Mouse (Mus musculus): ENCODE results near the gene Cldn10. TPM values are rescaled to one million over a fixed set of nuclear protein-coding genes. Genes with fewer than 3 reads are reported as not detected.

The Cldn10 gene
- total RNA-seq, 2 experiments from 2014 or later: 0.57 to 0.64 TPM

GRCm38 (mm10) chr14:118829331-118830095 lies 41.8 kb downstream of the Cldn10 start:
- no peak for DNase-seq

DNA sequence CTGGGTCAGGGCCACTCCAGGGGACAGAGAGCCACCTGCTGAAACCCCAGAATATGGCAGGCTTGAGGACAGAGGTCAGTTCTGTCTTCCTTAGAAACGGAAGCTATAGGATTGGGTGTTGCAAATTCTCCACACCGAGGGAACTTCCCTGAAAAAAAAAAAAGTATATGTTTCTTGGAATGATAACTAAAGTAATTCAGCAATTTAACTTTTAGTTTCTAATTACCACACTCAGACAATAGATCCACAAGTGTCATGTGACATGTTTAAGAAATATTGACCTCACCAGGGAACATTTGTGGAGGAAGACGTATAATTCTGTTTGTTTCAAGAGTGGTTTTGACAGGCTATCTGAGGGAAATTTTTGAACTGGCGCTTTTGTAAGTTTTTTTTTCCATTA lies 43.9 kb downstream of the Cldn10 start:
- no peak for DNase-seq

DNA sequence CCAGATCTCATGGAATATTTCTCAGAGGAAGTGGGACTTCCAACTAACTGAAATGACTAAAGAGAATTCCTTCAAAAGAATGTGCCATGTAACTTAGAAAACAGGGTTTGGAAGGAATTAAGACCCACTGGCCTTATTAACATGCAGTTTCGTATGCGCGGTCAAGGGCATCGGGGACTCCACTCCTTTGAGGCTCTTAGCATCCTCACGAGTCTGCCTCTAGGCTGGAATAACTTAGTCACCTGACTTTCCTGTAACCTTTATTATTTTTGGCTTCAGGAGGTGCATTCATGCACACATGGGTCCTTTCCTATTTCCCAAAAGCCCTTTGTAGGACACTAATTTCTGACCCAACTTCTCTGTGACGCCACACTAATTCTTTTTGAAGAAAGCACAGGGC lies 45.5 kb downstream of the Cldn10 start:
- DNase-seq: no peak

- no peak for DNase-seq
Measured at GRCm38 (mm10) chr14:118834313-118834712, 46.6 kb downstream of the Cldn10 start.

DNA sequence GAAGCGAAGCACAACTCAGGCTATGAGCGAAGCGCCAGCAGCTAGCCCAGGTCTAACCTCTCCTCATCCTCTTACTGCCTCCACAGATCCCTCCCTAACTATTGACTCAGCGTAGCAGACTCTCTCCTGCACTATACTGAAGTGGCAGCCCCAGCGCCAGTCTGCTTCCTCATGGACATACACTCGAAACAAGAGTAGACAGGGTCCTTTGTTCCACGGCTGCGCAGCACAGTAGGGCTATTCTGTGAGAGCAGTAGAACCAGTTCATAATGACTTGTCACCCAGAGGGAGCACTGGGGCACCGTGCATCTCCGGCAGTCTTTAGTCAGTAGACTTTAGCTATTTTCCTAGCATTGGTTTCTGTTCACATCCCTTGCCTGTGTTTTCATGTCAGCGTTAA lies 48.4 kb downstream of the Cldn10 start:
- no peak for DNase-seq

- DNase-seq: no peak
Measured at GRCm38 (mm10) chr14:118836754-118837153, 49.0 kb downstream of the Cldn10 start.

DNA sequence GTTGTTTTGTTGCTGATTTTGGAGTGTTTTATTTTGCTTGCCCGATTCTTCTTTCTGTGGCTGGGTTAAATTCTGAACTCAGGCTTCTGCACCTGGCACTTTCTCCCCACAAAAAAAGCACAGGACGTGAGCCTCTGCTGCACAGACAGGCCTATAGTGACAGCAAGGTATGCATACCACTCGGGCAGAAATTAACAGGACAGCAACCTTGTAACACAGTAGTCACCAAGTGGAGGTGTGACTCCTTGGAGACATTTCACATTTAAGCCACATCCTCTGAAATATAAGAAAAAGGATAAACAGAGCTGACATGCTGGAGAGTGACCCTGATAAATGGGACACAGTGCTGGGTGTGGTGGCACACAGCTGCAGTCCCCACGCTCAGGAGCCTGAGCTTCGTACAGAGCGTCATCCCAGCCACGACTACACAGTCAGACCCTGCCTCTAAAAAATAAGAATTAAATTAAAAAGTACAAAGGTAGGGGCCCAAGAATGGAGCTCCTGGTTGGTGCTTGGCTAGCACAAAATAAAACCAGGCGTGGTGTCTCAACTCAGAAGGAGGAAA lies 50.9 kb downstream of the Cldn10 start:
- no peak for DNase-seq

- no peak for DNase-seq
Measured at GRCm38 (mm10) chr14:118839416-118839815, 51.7 kb downstream of the Cldn10 start.

DNA sequence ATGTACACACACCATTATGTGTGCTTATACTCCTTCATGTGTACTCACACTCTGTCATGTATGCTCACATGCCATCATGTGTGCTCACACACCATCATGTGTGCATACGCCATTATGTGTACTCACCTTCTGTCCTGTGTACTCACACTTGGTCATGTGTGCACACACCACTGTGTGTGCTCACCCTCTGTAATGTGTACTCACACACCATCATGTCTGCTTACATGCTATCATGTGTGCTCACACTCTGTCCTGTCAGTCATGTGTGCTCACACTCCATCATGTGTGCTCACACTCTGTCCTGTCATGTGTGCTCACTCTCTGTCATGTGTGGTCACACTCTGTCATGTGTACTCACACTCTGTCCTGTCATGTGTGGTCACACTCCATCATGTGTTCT lies 52.3 kb downstream of the Cldn10 start:
- no peak for DNase-seq

DNA sequence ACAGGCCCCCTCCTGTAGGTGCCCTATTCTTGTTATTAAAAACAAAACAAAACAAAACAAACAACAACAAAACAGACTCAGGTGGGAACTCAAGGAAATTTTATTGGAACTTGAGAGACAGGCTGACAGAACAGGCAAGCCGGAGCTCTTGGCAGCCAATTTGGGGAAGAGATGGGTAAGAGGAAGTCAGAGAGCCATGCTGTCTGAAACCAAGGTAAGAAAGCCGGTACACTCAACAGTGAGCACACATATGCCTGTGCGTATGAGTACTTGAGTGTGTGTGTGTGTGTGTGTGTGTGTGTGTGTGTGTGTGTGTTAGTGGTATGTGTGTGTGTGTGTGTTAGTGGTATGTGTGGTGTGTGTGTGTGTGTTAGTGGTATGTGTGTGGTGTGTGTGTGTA lies 54.6 kb downstream of the Cldn10 start:
- no peak for DNase-seq

DNA sequence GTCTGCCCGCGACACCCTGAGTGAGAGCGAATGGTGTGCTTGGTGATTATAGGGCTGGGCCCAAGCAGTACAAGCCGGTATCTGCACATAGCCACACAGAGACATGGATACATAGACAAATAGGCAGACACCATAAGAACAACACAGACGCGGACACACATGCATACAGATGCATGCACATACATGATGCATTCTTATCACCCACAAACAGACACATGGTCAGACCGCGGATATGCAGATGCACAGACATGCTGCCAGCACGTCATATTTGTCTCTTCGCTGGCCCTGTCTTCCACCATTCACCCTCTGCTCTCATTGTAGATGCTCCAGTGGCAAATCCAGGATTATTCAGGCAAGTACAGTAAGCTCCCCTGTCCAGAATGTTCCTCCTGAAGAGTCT lies 59.1 kb downstream of the Cldn10 start:
- no peak for DNase-seq

DNA sequence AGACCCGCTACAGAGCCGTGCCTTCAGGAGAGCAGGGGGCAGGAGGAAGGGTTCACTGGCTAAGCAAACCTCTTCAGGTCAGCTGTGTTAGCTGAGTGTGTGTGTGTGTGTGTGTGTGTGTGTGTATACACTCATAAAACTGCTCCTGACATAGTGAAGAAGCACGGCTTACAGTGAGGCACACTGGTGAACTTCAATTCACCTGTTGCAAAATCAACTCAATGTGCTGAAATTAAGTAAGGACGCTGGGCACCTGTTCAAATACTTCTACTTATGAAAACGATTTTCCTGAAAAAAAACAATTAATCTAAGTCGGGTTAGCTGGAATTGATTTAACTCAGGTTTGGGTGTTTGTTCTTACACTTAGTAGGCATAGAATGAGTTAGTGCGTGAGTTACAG lies 60.5 kb downstream of the Cldn10 start:
- DNase-seq: no peak

- DNase-seq: no peak
Measured at GRCm38 (mm10) chr14:118850011-118850695, 62.4 kb downstream of the Cldn10 start.

DNA sequence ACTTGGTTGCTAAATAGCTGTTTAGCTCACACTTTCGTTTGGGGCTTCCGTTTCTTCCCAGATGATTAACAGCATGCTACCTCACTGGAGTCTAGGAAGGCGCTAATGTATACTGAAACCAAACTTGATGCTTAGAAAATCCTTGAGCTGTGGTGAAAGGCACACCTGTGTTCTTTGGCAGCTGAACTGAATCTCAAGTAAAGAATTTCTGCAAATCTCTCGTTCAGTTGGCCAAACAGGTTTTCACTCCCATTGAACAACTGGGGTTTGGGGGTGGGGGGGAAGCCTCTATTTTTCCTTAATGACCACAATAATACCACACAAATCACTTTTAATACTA lies 63.0 kb downstream of the Cldn10 start:
- no peak for DNase-seq

DNA sequence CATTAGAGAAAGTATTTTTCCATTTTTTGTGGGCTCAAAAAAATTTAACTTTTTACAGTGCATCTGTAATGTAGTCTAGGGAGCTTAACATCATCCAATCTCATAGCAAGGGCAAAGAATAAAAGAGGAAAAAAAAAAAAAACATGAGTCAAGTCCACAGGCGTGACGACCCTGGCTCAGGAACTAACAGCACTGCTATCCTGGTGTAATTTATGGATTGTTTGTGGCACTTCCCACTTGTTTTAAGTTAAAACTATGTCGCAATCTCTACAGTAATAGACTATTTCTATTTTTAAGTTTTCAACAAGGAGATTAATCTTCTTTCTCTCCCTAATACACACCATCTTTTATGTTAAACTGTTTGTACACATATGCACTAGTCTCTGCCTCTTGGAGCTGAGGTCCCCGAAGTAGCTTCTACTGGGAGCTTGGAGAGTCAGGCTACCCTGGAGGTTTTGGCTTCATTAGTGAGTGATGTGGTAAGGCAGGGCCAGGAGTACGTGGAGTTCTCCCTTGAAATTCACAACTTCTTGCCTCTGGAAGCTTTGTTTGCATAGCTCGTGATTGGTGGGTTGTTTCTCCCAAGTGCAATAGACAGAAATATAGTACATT lies 63.9 kb downstream of the Cldn10 start:
- DNase-seq: no peak

- peak; percentile 63 for DNase-seq
Measured at GRCm38 (mm10) chr14:118854371-118855114, 66.8 kb downstream of the Cldn10 start.

DNA sequence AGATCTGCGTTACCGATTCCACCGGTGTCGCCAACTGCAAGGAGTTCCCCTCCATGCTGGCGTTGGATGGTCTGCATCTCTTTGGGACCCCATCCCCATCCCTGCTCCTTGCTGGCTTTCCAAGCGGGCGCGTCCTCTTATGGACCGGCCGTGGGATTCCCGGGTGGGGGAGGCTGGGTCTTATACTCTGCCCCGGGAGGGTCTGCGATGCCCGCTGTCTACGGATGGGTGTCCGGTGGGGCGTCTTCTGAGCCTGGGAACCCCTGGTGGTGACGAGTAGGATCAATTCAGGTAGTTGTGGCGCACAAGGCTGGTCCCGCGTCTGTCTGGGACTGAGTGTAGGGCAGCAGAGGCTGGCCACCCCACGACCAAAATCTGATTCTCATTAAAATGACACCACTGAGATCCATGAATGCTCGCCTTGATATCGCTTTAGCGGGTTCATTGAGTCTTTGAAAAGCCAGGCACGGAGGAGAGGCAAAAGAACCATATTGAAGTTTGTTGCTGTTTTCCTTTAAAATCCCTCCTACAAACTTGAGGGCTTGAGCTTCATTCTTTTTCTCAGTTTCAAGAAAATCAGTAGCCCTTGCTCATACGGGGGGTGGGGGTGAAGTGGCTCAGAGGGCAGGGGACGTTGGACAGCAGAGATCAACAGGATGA lies 67.6 kb downstream of the Cldn10 start:
- peak; percentile 10 for DNase-seq

DNA sequence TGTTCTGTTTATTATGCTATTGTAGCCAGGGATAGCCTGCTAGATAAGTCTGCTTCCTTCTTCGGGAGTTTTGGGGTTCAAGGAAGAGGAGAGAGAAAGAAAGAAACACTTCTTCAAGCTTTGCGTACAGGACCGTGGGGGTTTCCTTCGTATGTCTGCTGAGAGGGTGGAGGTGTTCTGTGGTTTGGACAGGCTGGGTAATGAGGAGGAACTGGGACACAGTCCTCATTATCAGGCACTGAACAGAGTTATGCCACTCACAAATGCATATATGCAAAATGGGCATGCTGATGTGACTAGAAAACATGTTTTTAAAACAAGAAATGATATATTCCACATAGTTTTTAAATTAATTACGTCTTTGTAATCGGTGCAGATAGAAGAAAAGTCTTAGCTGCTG lies 68.9 kb downstream of the Cldn10 start:
- DNase-seq: no peak

- no peak for DNase-seq
Measured at GRCm38 (mm10) chr14:118858318-118858717, 70.6 kb downstream of the Cldn10 start.

- no peak for DNase-seq
Measured at GRCm38 (mm10) chr14:118862253-118862652, 74.5 kb downstream of the Cldn10 start.

DNA sequence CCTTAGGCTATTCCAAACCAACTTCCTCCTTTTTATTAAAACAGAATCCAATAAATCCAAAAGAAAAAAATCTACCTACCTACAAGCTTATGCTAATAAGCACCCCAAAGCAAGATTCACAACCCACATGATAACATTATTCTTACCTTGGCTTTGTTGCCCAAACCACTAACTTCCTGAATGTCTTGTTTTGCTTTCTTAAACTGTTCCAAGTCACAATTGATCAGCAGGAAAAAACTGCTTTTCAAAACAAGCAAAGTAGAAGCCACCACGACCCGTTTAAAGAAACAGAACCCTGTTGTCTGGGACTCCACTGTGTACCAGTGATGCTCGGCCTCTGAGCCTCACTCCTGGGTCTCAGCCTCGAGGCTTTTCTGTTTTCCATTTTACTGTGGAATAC lies 77.2 kb downstream of the Cldn10 start:
- DNase-seq: no peak
